Mouse (Mus musculus) heart, embryonic 16.5 days (tissue): Measurements from ENCODE around the gene Elmod3. TPM values are rescaled to one million over a fixed set of nuclear protein-coding genes. Genes with fewer than 3 reads are reported as not detected.

Experiments used
- ATAC-seq: fragments of 200-750 bp; cut with Nextera tagmentation; replicated peaks from 2 replicates; pipeline ENCODE4 v1.8.0; 2017; ENCODE audit warnings: moderate number of reproducible peaks; ENCODE audit not compliant: insufficient read depth, low FRiP score; ENCODE audit errors: extremely low read depth
- H3K27ac ChIP-seq: fragments of 300-500 bp; sonication (generic); 2 replicates; pipeline ENCODE4 v1.5.1; 2014; ENCODE audit warnings: mild to moderate bottlenecking, low read length, control low read depth, moderate library complexity
- H3K27me3 ChIP-seq: fragments of 300-500 bp; sonication (generic); 2 replicates; pipeline ENCODE4 v1.6.1; 2014; ENCODE audit warnings: low read length, mixed read lengths; ENCODE audit not compliant: control insufficient read depth, insufficient read depth
- H3K36me3 ChIP-seq: fragments of 300-500 bp; sonication (generic); 2 replicates; pipeline ENCODE4 v1.6.1; 2014; ENCODE audit not compliant: control insufficient read depth, insufficient read depth
- H3K4me1 ChIP-seq: fragments of 300-500 bp; sonication (generic); 2 replicates; pipeline ENCODE4 v1.6.1; 2014; ENCODE audit warnings: low read length, mixed read lengths; ENCODE audit not compliant: control insufficient read depth, insufficient read depth
- H3K4me2 ChIP-seq: fragments of 300-500 bp; sonication (generic); 2 replicates; pipeline ENCODE4 v1.6.1; 2014; ENCODE audit warnings: low read depth, mild to moderate bottlenecking, control low read depth, low read length
- H3K4me3 ChIP-seq: fragments of 300-500 bp; sonication (generic); 2 replicates; pipeline ENCODE4 v1.5.1; 2014; ENCODE audit warnings: mild to moderate bottlenecking, control low read depth, low read length
- H3K9ac ChIP-seq: fragments of 300-500 bp; sonication (generic); 2 replicates; pipeline ENCODE4 v1.6.1; 2014; ENCODE audit warnings: low read length, control low read depth
- H3K9me3 ChIP-seq: fragments of 300-500 bp; sonication (generic); replicated peaks from 2 replicates; pipeline ENCODE4 v1.6.1; 2016; ENCODE audit warnings: low read length; ENCODE audit not compliant: control insufficient read depth
- WGBS: fragments of 180-500 bp; shearing (Covaris S2); extraction: QIAGEN DNeasy Blood & Tissue Kit; methylation state at CpG from one replicate; pipeline ENCODE4 v1.1.7; 2014; 5-methylcytosine and 5-hydroxymethylcytosine counted together
- polyA plus RNA-seq: library from polyadenylated mRNA; unstranded; fragments of >200 nt; fragmentation: Nextera tagmentation; extraction: Ambion mirVana; gene quantifications from 2 replicates; pipeline ENCODE4 v1.2.1, GENCODE M21; 2015

Elmod3 gene
- polyA plus RNA-seq, 1 experiment from 2014 or later = 13.8 TPM

GRCm38 (mm10) chr6:72566044-72566443 is 32.2 kb downstream of the Elmod3 start:
- Histone ChIP-seq H3K9me3 (no peaks in the 10 kb centered on the region), H3K9ac (peak overlapping the region; percentile 12; the same call in 1 of the 2 replicates), H3K4me3 (no peak overlapping the region), H3K4me1 (peaks cover 2% of the 10 kb centered on the region; the same call in 1 of the 2 replicates), H3K36me3 (no peaks in the 10 kb centered on the region; the same call in 1 of the 2 replicates), H3K27me3 (no peaks in the 10 kb centered on the region), H3K4me2 (no peak overlapping the region), H3K27ac (no peak overlapping the region)
- 2% methylated on average over 4 of the region's 4 CpGs for WGBS
- peak; percentile 59; the same call in 1 of the 2 replicates for ATAC-seq

GRCm38 (mm10) chr6:72565506-72565905 is 32.7 kb downstream of the Elmod3 start:
- Histone ChIP-seq H3K4me1 (peaks cover 2% of the 10 kb centered on the region; the same call in 1 of the 2 replicates), H3K4me3 (no peak overlapping the region), H3K36me3 (no peaks in the 10 kb centered on the region; the same call in 1 of the 2 replicates), H3K27me3 (no peaks in the 10 kb centered on the region), H3K27ac (no peak overlapping the region), H3K4me2 (no peak overlapping the region), H3K9me3 (no peaks in the 10 kb centered on the region), H3K9ac (no peak overlapping the region; the same call in 1 of the 2 replicates)
- 66% methylated on average over 7 of the region's 7 CpGs for WGBS
- ATAC-seq = peak; percentile 14; the same call in 1 of the 2 replicates

- H3K4me3 ChIP-seq = no peak overlapping the region
- 82% methylated on average over 5 of the region's 5 CpGs for WGBS
- ATAC-seq = no peak
- no peaks in the 10 kb centered on the region for H3K27me3 ChIP-seq
- H3K4me1 ChIP-seq = peaks cover 2% of the 10 kb centered on the region; the same call in 1 of the 2 replicates
- no peak overlapping the region for H3K27ac ChIP-seq
- no peaks in the 10 kb centered on the region for H3K9me3 ChIP-seq
- H3K9ac ChIP-seq = no peak overlapping the region
- H3K36me3 ChIP-seq = no peaks in the 10 kb centered on the region; the same call in 1 of the 2 replicates
- no peak overlapping the region for H3K4me2 ChIP-seq
Observed at GRCm38 (mm10) chr6:72562894-72563293, 35.3 kb downstream of the Elmod3 start.

GRCm38 (mm10) chr6:72562486-72562885 is 35.7 kb downstream of the Elmod3 start:
- H3K36me3 ChIP-seq = no peaks in the 10 kb centered on the region
- H3K4me3 ChIP-seq = no peak overlapping the region
- no peaks in the 10 kb centered on the region for H3K9me3 ChIP-seq
- 0 out of 2 replicates have a peak, but pooled peaks have one; percentile 7 for ATAC-seq
- no peak overlapping the region for H3K27ac ChIP-seq
- 59% methylated on average over 6 of the region's 6 CpGs for WGBS
- H3K9ac ChIP-seq = no peak overlapping the region
- H3K4me1 ChIP-seq = peaks cover 2% of the 10 kb centered on the region; the same call in 1 of the 2 replicates
- no peak overlapping the region for H3K4me2 ChIP-seq
- H3K27me3 ChIP-seq = no peaks in the 10 kb centered on the region

GRCm38 (mm10) chr6:72560801-72561200 is 37.4 kb downstream of the Elmod3 start:
- Histone ChIP-seq H3K27me3 (no peaks in the 10 kb centered on the region), H3K27ac (no peak overlapping the region), H3K4me3 (no peak overlapping the region), H3K36me3 (no peaks in the 10 kb centered on the region), H3K4me2 (no peak overlapping the region), H3K9me3 (no peaks in the 10 kb centered on the region), H3K4me1 (peaks cover under 1% of the 10 kb centered on the region; the same call in 1 of the 2 replicates), H3K9ac (no peak overlapping the region)
- no peak for ATAC-seq
- 83% methylated on average over 8 of the region's 8 CpGs for WGBS

- peaks cover 6% of the 10 kb centered on the region; the same call in 1 of the 2 replicates for H3K4me1 ChIP-seq
Observed at GRCm38 (mm10) chr6:72553079-72553412, 45.2 kb downstream of the Elmod3 start.

GRCm38 (mm10) chr6:72552171-72553078 is 45.8 kb downstream of the Elmod3 start:
- H3K4me3 ChIP-seq = peak overlapping the region; percentile 54
- ATAC-seq = peak; percentile 92
- peaks cover 6% of the 10 kb centered on the region; the same call in 1 of the 2 replicates for H3K4me1 ChIP-seq
- H3K4me2 ChIP-seq = peak overlapping the region; percentile 81
- no peaks in the 10 kb centered on the region for H3K36me3 ChIP-seq
- H3K9me3 ChIP-seq = no peaks in the 10 kb centered on the region
- peak overlapping the region; percentile 79 for H3K9ac ChIP-seq
- WGBS = 16% methylated on average over 27 of the region's 27 CpGs
- no peaks in the 10 kb centered on the region for H3K27me3 ChIP-seq
- peak overlapping the region; percentile 77 for H3K27ac ChIP-seq

More at GRCm38 (mm10) chr6:72553079-72553412, 45.2 kb downstream of the Elmod3 start:
- ATAC-seq = no peak
- H3K4me3 ChIP-seq = peak overlapping the region; percentile 54
- H3K9ac ChIP-seq = peak overlapping the region; percentile 79
- no peaks in the 10 kb centered on the region for H3K9me3 ChIP-seq
- no peaks in the 10 kb centered on the region for H3K27me3 ChIP-seq
- no peaks in the 10 kb centered on the region for H3K36me3 ChIP-seq
- 16% methylated on average over 8 of the region's 8 CpGs for WGBS
- H3K27ac ChIP-seq = peak overlapping the region; percentile 77
- peak overlapping the region; percentile 81 for H3K4me2 ChIP-seq

- H3K9ac ChIP-seq = no peak overlapping the region
- no peak overlapping the region for H3K4me3 ChIP-seq
- ATAC-seq = no peak
- H3K4me1 ChIP-seq = peaks cover 6% of the 10 kb centered on the region; the same call in 1 of the 2 replicates
- H3K4me2 ChIP-seq = no peak overlapping the region
- 77% methylated on average over 10 of the region's 10 CpGs for WGBS
- no peak overlapping the region for H3K27ac ChIP-seq
- H3K36me3 ChIP-seq = 0 out of 2 replicates have a peak, but pooled peaks cover 2% of the 10 kb centered on the region
- no peaks in the 10 kb centered on the region for H3K27me3 ChIP-seq
- H3K9me3 ChIP-seq = peaks cover 5% of the 10 kb centered on the region; the same call in 1 of the 2 replicates
Observed at GRCm38 (mm10) chr6:72550503-72551100, 47.6 kb downstream of the Elmod3 start.
